Comparison of ENCODE assay signal across 23 mouse cellular contexts in genomic region chr1:87770486-87770885, GRCm38 (mm10). TPM values are rescaled to one million over a fixed set of nuclear protein-coding genes. Genes with fewer than 3 reads are reported as not detected.
DNase-seq lines count a peak whose midpoint lies in the region; ATAC-seq and TF ChIP-seq lines count a peak whose summit lies in the region.
"Had no signal": no experiment of that assay in that cellular context is flagged by ENCODE, and none has a peak within 500 bp of the region (broad histone marks: within the 10 kb centered on the region; RNA-seq: fewer than 3 reads in every experiment).

No protein-coding gene starts in this region.

- WGBS in liver, embryonic 13.5 days (ENCODE audit: insufficient replicate concordance): 29% methylated on average over 3 of the region's 3 CpGs
- WGBS in liver, postnatal 0 days (ENCODE audit: insufficient replicate concordance): 48% methylated on average over 3 of the region's 3 CpGs

- TF ChIP-seq EP300 in liver, postnatal 0 days (IDR thresholded peaks at IDR 0.05; ENCODE audit: low read depth): peak; percentile 76; the same call in 1 of the 2 replicates

- H3K27me3 ChIP-seq in megakaryocyte, embryonic 14.5 days (replicated peaks): no peaks in the 10 kb centered on the region
- no peaks in the 10 kb centered on the region for H3K27me3 ChIP-seq in liver, embryonic 13.5 days
- no peaks in the 10 kb centered on the region for H3K27me3 ChIP-seq in liver, postnatal 0 days (ENCODE audit: insufficient read depth, low read length)
- H3K27me3 ChIP-seq: embryonic facial prominence, embryonic 15.5 days; forebrain, embryonic 15.5 days; heart, embryonic 15.5 days; hindbrain, embryonic 15.5 days had no signal

- H3K4me1 ChIP-seq in megakaryocyte, embryonic 14.5 days: peaks cover 81% of the 10 kb centered on the region
- peaks cover 11% of the 10 kb centered on the region for H3K4me1 ChIP-seq in liver, embryonic 13.5 days (replicated peaks)
- H3K4me1 ChIP-seq in liver, postnatal 0 days (ENCODE audit: insufficient read depth): 0 out of 2 replicates have a peak, but pooled peaks cover 4% of the 10 kb centered on the region
- H3K4me1 ChIP-seq: embryonic facial prominence, embryonic 15.5 days; forebrain, embryonic 10.5 days; forebrain, embryonic 15.5 days; heart, embryonic 15.5 days; hindbrain, embryonic 10.5 days; hindbrain, embryonic 15.5 days had no signal

- TF ChIP-seq CTCF in liver, postnatal 0 days (IDR thresholded peaks at IDR 0.05; ENCODE audit: low read depth): no peak

- no peak overlapping the region for H3K4me2 ChIP-seq in liver, embryonic 13.5 days
- H3K4me2 ChIP-seq in liver, postnatal 0 days (ENCODE audit: low read depth, low read length): no peak overlapping the region
- H3K4me2 ChIP-seq: embryonic facial prominence, embryonic 15.5 days; forebrain, embryonic 15.5 days; heart, embryonic 11.5 days; heart, embryonic 15.5 days; hindbrain, embryonic 15.5 days had no signal

- no peak for ATAC-seq in megakaryocyte, adult 5-6 weeks (ENCODE audit: poor library complexity, severe bottlenecking)
- peak; percentile 58 for ATAC-seq in liver, embryonic 13.5 days (ENCODE audit: low read depth)
- peak; percentile 62 for ATAC-seq in liver, postnatal 0 days
- ATAC-seq: forebrain, embryonic 15.5 days had no signal

- no peaks in the 10 kb centered on the region for H3K9me3 ChIP-seq in megakaryocyte, embryonic 14.5 days
- H3K9me3 ChIP-seq in liver, embryonic 13.5 days (replicated peaks): no peaks in the 10 kb centered on the region
- H3K9me3 ChIP-seq in liver, postnatal 0 days (ENCODE audit: low read length): no peaks in the 10 kb centered on the region
- H3K9me3 ChIP-seq: embryonic facial prominence, embryonic 15.5 days; forebrain, embryonic 15.5 days; hindbrain, embryonic 10.5 days; hindbrain, embryonic 15.5 days had no signal

- peak overlapping the region; percentile 54 for H3K27ac ChIP-seq in liver, embryonic 13.5 days
- no peak overlapping the region; the same call in 1 of the 2 replicates for H3K27ac ChIP-seq in liver, postnatal 0 days (ENCODE audit: low read depth)
- H3K27ac ChIP-seq: embryonic facial prominence, embryonic 15.5 days; forebrain, embryonic 10.5 days; forebrain, embryonic 15.5 days; heart, adult 2 months; heart, embryonic 15.5 days; hindbrain, embryonic 10.5 days; hindbrain, embryonic 15.5 days had no signal

- peak overlapping the region; percentile 81 for H3K4me3 ChIP-seq in megakaryocyte, embryonic 14.5 days (replicated peaks)
- no peak overlapping the region for H3K4me3 ChIP-seq in liver, embryonic 13.5 days (replicated peaks)
- H3K4me3 ChIP-seq in liver, postnatal 0 days (ENCODE audit: low read depth, low read length): no peak overlapping the region
- H3K4me3 ChIP-seq: embryonic facial prominence, embryonic 15.5 days; erythroblast, embryonic 14.5 days; forebrain, embryonic 10.5 days; forebrain, embryonic 15.5 days; heart, adult 2 months; heart, embryonic 15.5 days; hindbrain, embryonic 10.5 days; hindbrain, embryonic 15.5 days had no signal

- no peak overlapping the region for H3K9ac ChIP-seq in liver, embryonic 13.5 days
- H3K9ac ChIP-seq in liver, postnatal 0 days (replicated peaks): no peak overlapping the region
- H3K9ac ChIP-seq: embryonic facial prominence, embryonic 15.5 days; forebrain, embryonic 15.5 days; heart, embryonic 15.5 days; hindbrain, embryonic 15.5 days had no signal

- peaks cover 93% of the 10 kb centered on the region for H3K36me3 ChIP-seq in megakaryocyte, embryonic 14.5 days (replicated peaks; ENCODE audit: low read length)
- peaks cover 95% of the 10 kb centered on the region for H3K36me3 ChIP-seq in liver, embryonic 13.5 days
- peaks cover 87% of the 10 kb centered on the region for H3K36me3 ChIP-seq in liver, postnatal 0 days (replicated peaks; ENCODE audit: insufficient read depth, low read length)

- DNase-seq in liver, embryonic 13.5 days: no peak
- no peak for DNase-seq in liver, postnatal 0 days
- no peak for DNase-seq in left cerebral cortex, adult 9 months (ENCODE audit: low spot score in 2 of 2)
- no peak for DNase-seq in kidney, postnatal 10 days
- DNase-seq in heart, adult 18-20 months: no peak
- DNase-seq: adrenal gland, adult 2 months; adrenal gland, postnatal 25 days; cerebellum, adult 2 months; cerebellum, postnatal 10 days; embryo, embryonic 11 days; gastrocnemius, postnatal 10 days; heart, adult 2 months; heart, postnatal 14 days had no signal

RNA-seq across cellular contexts. Expression of gene Atg16l1, which starts 14.8 kb away (rescaled TPM):
- 5.5 TPM in 1 of 2 replicates, not detected in the other for polyA plus RNA-seq in megakaryocyte, embryonic 14.5 days (2012; ENCODE audit: insufficient read depth, low replicate concordance)
- total RNA-seq in megakaryocyte, adult 5-6 weeks (2015): 13.6 and 22.9 TPM in 2 replicates
- total RNA-seq in megakaryocyte, adult 5-6 weeks (2017): 33.9 and 38.5 TPM in 2 replicates
- 14.5 and 15.3 TPM in 2 replicates for polyA plus RNA-seq in liver, embryonic 13.5 days (2015; fragmentation: Nextera tagmentation; extraction: Ambion mirVana)
- 15.4 and 18.6 TPM in 2 replicates for polyA plus RNA-seq in liver, postnatal 0 days (2015; fragmentation: Nextera tagmentation; extraction: Ambion mirVana)
- total RNA-seq in heart, adult 18-20 months (2021): 10 to 100 TPM; 27.8 to 32.3 TPM

RNA-seq across cellular contexts. Expression of gene Sag, which starts 33.0 kb away (rescaled TPM):
- not detected in 2 replicates for polyA plus RNA-seq in megakaryocyte, embryonic 14.5 days (2012; ENCODE audit: insufficient read depth, low replicate concordance)
- total RNA-seq in megakaryocyte, adult 5-6 weeks (2015): 0.46 and 0.85 TPM in 2 replicates
- 1.3 and 1.5 TPM in 2 replicates for total RNA-seq in megakaryocyte, adult 5-6 weeks (2017)
- polyA plus RNA-seq in liver, embryonic 13.5 days (2015; fragmentation: Nextera tagmentation; extraction: Ambion mirVana): 0.83 and 0.92 TPM in 2 replicates
- 0.17 and 0.42 TPM in 2 replicates for polyA plus RNA-seq in liver, postnatal 0 days (2015; fragmentation: Nextera tagmentation; extraction: Ambion mirVana)
- total RNA-seq in heart, adult 18-20 months (2021): under 1 TPM; 0.15 to 0.33 TPM
- polyA plus RNA-seq: erythroblast, embryonic 14.5 days had no signal
